Mouse (Mus musculus) lung, adult 2 months (tissue): ENCODE data around the gene Nlrp1a.

Experiments used
- CTCF ChIP-seq: fragments of 200-500 bp; IDR thresholded peaks from 2 replicates; pipeline ENCODE4 v1.5.1; 2011; ENCODE audit warnings: mild to moderate bottlenecking, low read length, control low read depth; ENCODE audit not compliant: insufficient read depth
- POLR2A ChIP-seq: fragments of 200-500 bp; IDR thresholded peaks from 2 replicates; pipeline ENCODE4 v1.6.1; 2011; ENCODE audit warnings: low read depth, mild to moderate bottlenecking, control low read depth, low read length, borderline replicate concordance; ENCODE audit errors: extremely low read depth

GRCm38 (mm10) chr11:71103931-71104330, 40.6 kb downstream of the Nlrp1a start:
- no peak for TF ChIP-seq CTCF
- no peak for TF ChIP-seq POLR2A
